In genomic region chr2:143536485-143536884, GRCm38 (mm10) we compare ENCODE assay signal across 11 mouse cellular contexts. TPM values are rescaled to one million over a fixed set of nuclear protein-coding genes. Genes with fewer than 3 reads are reported as not detected.
DNase-seq lines count a peak whose midpoint lies in the region.
"Had no signal": no experiment of that assay in that cellular context is flagged by ENCODE, and none has a peak within 500 bp of the region (broad histone marks: within the 10 kb centered on the region; RNA-seq: fewer than 3 reads in every experiment).

No protein-coding gene starts in this region.

- peak; percentile 45 to 48 for DNase-seq in heart, postnatal 10 days
- no peak for DNase-seq in heart, postnatal 36 days
- peak; percentile 43 for DNase-seq in ovary, postnatal 14 days (ENCODE audit: low spot score)
- no peak for DNase-seq in ovary, postnatal 10 days (ENCODE audit: low spot score)
- peak; percentile 70 for DNase-seq in forelimb bud, embryonic 11.5 days (ENCODE audit: low read depth, low spot score)
- peak; percentile 64 for DNase-seq in testis, postnatal 10 days (ENCODE audit: low spot score)
- DNase-seq in cerebellum, postnatal 25 days: no peak
- no peak for DNase-seq in urinary bladder, postnatal 4 days (ENCODE audit: low spot score in 2 of 2)
- DNase-seq: cerebellum, postnatal 36 days; liver, embryonic 13.5 days had no signal

- intact Hi-C loops in heart, postnatal 10 days (cut with DNase I): no loop called here
- intact Hi-C loops in heart, postnatal 36 days (cut with DNase I): no loop called here

RNA-seq across cellular contexts. Expression of gene Pcsk2, which starts 9.5 kb away (rescaled TPM):
- total RNA-seq in heart, postnatal 10 days (2021): not detected
- total RNA-seq in heart, postnatal 36 days (2021): not detected
- total RNA-seq: granulocyte monocyte progenitor cell, adult 5-6 weeks had no signal

Comparison
In these comparisons a context has a peak if more than half of its experiments do, and no peak if none do; other contexts are left out.
1. DNase-seq: peak in heart, postnatal 10 days (2 of 2), ovary, postnatal 14 days (single experiment), forelimb bud, embryonic 11.5 days (single experiment) and testis, postnatal 10 days (single experiment); none in heart, postnatal 36 days (0 of 2), ovary, postnatal 10 days (single experiment), cerebellum, postnatal 25 days (0 of 2) and urinary bladder, postnatal 4 days (0 of 2).